Mouse (Mus musculus): Measurements from ENCODE around the gene Enkd1. TPM values are rescaled to one million over a fixed set of nuclear protein-coding genes. Genes with fewer than 3 reads are reported as not detected.

Gene Enkd1
- polyA plus RNA-seq (2012; rRNA removed) = 4.3 and 6.2 TPM in 2 replicates

DNA sequence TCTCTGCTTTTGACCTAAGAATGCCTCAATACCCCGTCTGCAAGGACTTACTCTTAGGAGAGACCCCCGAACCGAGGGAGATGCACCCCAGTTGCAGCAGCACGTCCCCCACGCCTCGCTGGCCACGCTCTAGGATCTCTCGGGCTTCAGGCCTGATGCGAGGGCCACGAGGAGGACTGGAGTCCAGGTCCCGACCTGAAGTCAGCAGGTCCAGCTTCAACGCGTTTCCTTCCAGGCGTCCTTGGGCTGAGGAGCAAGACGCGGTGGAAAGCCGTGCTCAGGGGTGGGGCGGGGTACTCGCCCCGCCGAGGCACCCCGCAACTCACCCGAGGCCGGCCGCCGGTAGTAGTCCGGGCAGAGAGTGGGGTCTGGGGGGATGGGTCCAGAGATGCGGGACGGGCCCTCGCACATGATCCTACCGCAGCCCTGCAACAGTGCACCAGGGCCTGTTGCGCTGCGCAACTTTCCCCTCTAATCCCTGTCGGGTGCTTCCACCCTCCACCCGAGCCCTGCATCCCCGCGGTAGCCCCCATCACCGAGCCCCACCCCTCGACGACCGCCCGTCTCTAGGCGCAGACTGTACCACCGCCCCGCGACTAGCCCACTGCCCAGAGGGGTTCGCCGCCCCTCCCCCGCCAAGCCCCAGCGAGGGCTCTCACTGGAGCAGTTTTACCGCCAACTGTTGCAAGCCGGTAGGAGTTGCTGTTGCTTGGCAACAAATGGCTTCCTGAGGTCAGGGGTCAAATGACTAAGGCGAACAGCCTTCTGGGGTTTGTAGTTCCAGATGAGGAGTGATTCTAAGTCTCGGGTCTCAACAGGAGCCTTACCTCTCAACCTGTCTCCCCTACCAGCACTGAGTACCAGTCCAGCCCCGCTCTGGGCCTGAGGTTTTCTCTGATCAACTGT, at the start of gene Enkd1, which contains the start of gene 4933405L10Rik:
Gene Enkd1, minus strand, starts transcription at position 713 of the 906 bp plus-strand sequence.
Gene 4933405L10Rik, plus strand, starts transcription at position 158 of the 906 bp plus-strand sequence.
- TF ChIP-seq CTCF (IDR thresholded peaks at IDR 0.05; ENCODE audit: extremely low read depth, insufficient read depth, insufficient read length, insufficient replicate concordance) = no peak
- no peak for TF ChIP-seq POLR2A (IDR thresholded peaks at IDR 0.05; ENCODE audit: low read depth, low read length)
- Histone ChIP-seq H3K27me3 (ENCODE audit: control insufficient read depth, insufficient read depth, low read length) (no peaks in the 10 kb centered on the region), H3K4me1 (ENCODE audit: control insufficient read depth, insufficient read depth, insufficient read length) (peaks cover 4% of the 10 kb centered on the region), H3K36me3 (ENCODE audit: control insufficient read depth, insufficient read depth, low read length) (0 out of 2 replicates have a peak, but pooled peaks cover 2% of the 10 kb centered on the region), H3K27ac (ENCODE audit: insufficient read depth, low read length) (no peak within 1 kb of the TSS), H3K4me3 (ENCODE audit: extremely low read depth, insufficient read depth, insufficient read length) (peak within 1 kb of the TSS; percentile 74)
- peak; percentile 77 to 83 for DNase-seq (ENCODE audit: low read depth in 1 of 2, low spot score in 2 of 2)
- 2% methylated on average over 55 of the region's 55 CpGs for WGBS

DNA sequence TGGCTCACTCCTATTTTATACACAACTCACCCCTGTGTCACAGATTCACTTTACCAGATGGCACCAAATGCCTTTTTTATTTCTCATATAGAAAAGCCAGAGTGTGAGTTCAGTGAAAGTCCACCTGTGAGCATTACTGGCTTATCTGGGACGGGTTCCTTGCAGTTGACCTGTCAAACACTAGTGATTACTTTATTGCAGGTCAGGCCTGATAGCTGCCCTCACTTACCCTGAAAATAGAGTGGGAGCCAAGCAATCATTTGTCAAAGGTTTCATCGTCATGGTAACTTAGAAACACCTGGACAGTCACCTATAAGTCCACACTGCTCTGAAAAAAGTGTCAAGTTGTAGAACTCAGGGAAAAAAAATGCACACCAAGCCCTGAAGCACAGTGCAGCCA, 46.7 kb upstream of the Enkd1 start:
- no peaks in the 10 kb centered on the region for H3K36me3 ChIP-seq (ENCODE audit: control insufficient read depth, insufficient read depth, low read length)
- 89% methylated on average over 2 of the region's 2 CpGs for WGBS
- no peak overlapping the region for H3K4me3 ChIP-seq (ENCODE audit: extremely low read depth, insufficient read depth, insufficient read length)
- no peaks in the 10 kb centered on the region; the same call in 1 of the 2 replicates for H3K4me1 ChIP-seq (ENCODE audit: control insufficient read depth, insufficient read depth, insufficient read length)
- no peaks in the 10 kb centered on the region for H3K27me3 ChIP-seq (ENCODE audit: control insufficient read depth, insufficient read depth, low read length)
- no peak for DNase-seq (ENCODE audit: low read depth in 1 of 2, low spot score in 2 of 2)
- TF ChIP-seq POLR2A (IDR thresholded peaks at IDR 0.05; ENCODE audit: low read depth, low read length) (no peak), CTCF (IDR thresholded peaks at IDR 0.05; ENCODE audit: extremely low read depth, insufficient read depth, insufficient read length, insufficient replicate concordance) (no peak)
- no peak overlapping the region for H3K27ac ChIP-seq (ENCODE audit: insufficient read depth, low read length)

DNA sequence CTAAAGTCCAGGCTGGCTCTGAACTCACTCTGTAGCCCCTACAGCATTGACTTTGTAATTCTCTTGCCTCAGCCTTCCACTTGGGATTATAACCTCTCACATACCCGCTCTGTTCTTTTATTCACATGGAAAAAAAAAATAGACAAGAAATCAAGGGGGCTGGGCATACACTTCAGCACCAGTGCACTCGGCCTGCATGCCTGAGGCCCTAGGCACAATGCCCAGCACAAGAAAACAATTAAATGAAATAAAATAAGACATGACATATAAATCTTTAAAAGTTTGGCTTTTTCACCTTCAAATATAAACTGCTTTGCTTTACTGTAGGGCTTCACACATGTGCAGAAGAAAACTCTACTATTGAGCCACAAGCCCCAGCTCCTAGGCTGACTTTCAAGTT, 45.9 kb upstream of the Enkd1 start:
- 88% methylated on average over 2 of the region's 2 CpGs for WGBS
- Histone ChIP-seq H3K27me3 (ENCODE audit: control insufficient read depth, insufficient read depth, low read length) (no peaks in the 10 kb centered on the region), H3K4me3 (ENCODE audit: extremely low read depth, insufficient read depth, insufficient read length) (no peak overlapping the region), H3K4me1 (ENCODE audit: control insufficient read depth, insufficient read depth, insufficient read length) (no peaks in the 10 kb centered on the region; the same call in 1 of the 2 replicates), H3K36me3 (ENCODE audit: control insufficient read depth, insufficient read depth, low read length) (no peaks in the 10 kb centered on the region), H3K27ac (ENCODE audit: insufficient read depth, low read length) (no peak overlapping the region)
- no peak for TF ChIP-seq CTCF (IDR thresholded peaks at IDR 0.05; ENCODE audit: extremely low read depth, insufficient read depth, insufficient read length, insufficient replicate concordance)
- no peak for TF ChIP-seq POLR2A (IDR thresholded peaks at IDR 0.05; ENCODE audit: low read depth, low read length)
- DNase-seq (ENCODE audit: low read depth in 1 of 2, low spot score in 2 of 2) = no peak

DNA sequence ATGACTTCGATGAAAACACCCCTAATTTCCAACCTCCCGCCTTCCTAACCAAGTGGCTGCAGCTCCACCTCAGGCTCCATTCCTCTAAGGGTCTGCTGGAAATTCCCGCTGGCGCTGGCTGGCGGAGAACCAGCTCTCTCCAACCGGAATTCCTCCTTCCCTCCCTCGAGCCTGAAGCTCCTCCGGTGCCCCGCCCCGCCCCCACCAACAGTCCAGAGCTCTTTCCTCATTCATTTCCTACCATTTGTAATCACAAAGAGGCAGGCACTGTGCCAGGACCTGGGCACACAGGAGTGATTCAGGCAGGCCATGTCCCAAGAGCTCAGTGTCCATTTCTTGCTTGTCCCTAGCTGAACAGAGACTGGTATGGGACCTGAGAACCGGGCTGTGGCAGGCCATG, 42.6 kb upstream of the Enkd1 start:
- no peak overlapping the region for H3K4me3 ChIP-seq (ENCODE audit: extremely low read depth, insufficient read depth, insufficient read length)
- no peak for TF ChIP-seq CTCF (IDR thresholded peaks at IDR 0.05; ENCODE audit: extremely low read depth, insufficient read depth, insufficient read length, insufficient replicate concordance)
- no peak for TF ChIP-seq POLR2A (IDR thresholded peaks at IDR 0.05; ENCODE audit: low read depth, low read length)
- no peak overlapping the region for H3K27ac ChIP-seq (ENCODE audit: insufficient read depth, low read length)
- 76% methylated on average over 11 of the region's 11 CpGs for WGBS
- H3K27me3 ChIP-seq (ENCODE audit: control insufficient read depth, insufficient read depth, low read length) = no peaks in the 10 kb centered on the region
- peaks cover 3% of the 10 kb centered on the region; the same call in 1 of the 2 replicates for H3K4me1 ChIP-seq (ENCODE audit: control insufficient read depth, insufficient read depth, insufficient read length)
- H3K36me3 ChIP-seq (ENCODE audit: control insufficient read depth, insufficient read depth, low read length) = no peaks in the 10 kb centered on the region
- DNase-seq (ENCODE audit: low read depth in 1 of 2, low spot score in 2 of 2) = no peak

DNA sequence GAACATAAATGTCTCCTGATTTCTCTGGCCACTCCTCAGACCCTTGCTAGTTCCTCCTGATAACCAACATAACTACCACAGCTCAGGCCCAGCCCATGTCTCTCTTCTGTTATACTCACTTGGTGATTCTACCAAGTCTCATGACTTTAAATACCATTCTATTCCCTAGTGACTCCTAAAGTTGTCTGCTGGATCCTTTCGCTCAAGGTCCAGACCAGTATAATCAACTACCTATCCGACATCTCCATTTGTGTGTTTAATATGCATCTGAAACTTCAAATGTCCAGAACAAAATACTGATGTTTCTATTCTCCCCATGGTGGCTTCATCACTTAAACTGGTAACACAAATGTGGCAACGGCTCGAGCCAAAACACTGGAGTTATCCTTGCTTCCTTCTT, 35.3 kb upstream of the Enkd1 start:
- H3K4me1 ChIP-seq (ENCODE audit: control insufficient read depth, insufficient read depth, insufficient read length) = peaks cover 6% of the 10 kb centered on the region; the same call in 1 of the 2 replicates
- TF ChIP-seq CTCF (IDR thresholded peaks at IDR 0.05; ENCODE audit: extremely low read depth, insufficient read depth, insufficient read length, insufficient replicate concordance) = no peak
- no peak for TF ChIP-seq POLR2A (IDR thresholded peaks at IDR 0.05; ENCODE audit: low read depth, low read length)
- DNase-seq (ENCODE audit: low read depth in 1 of 2, low spot score in 2 of 2) = no peak

DNA sequence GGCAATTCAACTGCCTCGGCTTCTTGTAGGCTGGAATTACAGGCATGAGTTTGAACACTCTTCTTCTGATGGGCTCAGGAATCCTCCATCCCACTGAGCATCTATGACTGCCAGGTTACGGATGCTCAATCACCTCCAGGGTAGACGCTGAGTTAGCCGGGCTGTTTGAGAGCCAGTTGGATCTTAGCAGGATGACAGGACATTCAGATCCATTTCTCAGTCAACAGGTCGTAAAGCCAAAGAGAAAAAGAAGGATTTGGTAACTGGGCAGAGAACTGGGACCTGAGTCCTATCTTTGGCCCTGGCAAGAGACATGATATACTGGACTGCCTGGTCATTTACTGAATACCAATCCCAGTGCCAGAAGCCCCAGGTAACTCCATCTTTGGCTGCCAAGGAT, 31.2 kb upstream of the Enkd1 start:
- no peak for DNase-seq (ENCODE audit: low read depth in 1 of 2, low spot score in 2 of 2)
- no peaks in the 10 kb centered on the region for H3K36me3 ChIP-seq (ENCODE audit: control insufficient read depth, insufficient read depth, low read length)
- H3K27me3 ChIP-seq (ENCODE audit: control insufficient read depth, insufficient read depth, low read length) = no peaks in the 10 kb centered on the region
- no peak overlapping the region for H3K27ac ChIP-seq (ENCODE audit: insufficient read depth, low read length)
- H3K4me3 ChIP-seq (ENCODE audit: extremely low read depth, insufficient read depth, insufficient read length) = no peak overlapping the region
- TF ChIP-seq CTCF (IDR thresholded peaks at IDR 0.05; ENCODE audit: extremely low read depth, insufficient read depth, insufficient read length, insufficient replicate concordance) (no peak), POLR2A (IDR thresholded peaks at IDR 0.05; ENCODE audit: low read depth, low read length) (no peak)
- WGBS = 96% methylated on average over 5 of the region's 5 CpGs
- H3K4me1 ChIP-seq (ENCODE audit: control insufficient read depth, insufficient read depth, insufficient read length) = no peaks in the 10 kb centered on the region

More for the DNA sequence above, 35.3 kb upstream of the Enkd1 start:
- H3K27me3 ChIP-seq (ENCODE audit: control insufficient read depth, insufficient read depth, low read length) = no peaks in the 10 kb centered on the region
- H3K27ac ChIP-seq (ENCODE audit: insufficient read depth, low read length) = no peak overlapping the region
- H3K4me3 ChIP-seq (ENCODE audit: extremely low read depth, insufficient read depth, insufficient read length) = no peak overlapping the region
- WGBS = 89% methylated on average over 4 of the region's 4 CpGs
- no peaks in the 10 kb centered on the region for H3K36me3 ChIP-seq (ENCODE audit: control insufficient read depth, insufficient read depth, low read length)

DNA sequence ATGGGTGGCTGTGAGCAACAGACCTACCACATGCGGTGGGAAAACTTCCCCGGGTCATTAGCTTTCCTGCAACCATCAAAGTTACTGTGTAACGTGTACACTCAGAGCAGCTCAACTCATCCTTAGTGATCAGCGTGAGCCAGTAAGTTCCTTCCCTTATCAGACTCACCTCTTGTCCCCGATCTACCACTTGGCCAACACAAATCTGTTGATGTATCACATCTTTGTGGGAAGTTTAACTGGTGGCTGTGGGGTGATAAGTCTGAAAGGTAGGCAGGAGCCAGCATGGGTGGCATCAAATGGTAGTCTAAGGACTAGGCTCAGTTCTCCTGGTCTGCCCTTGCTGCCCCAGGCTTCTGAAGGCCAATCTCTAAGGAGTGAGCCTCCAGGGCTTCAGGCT, 24.2 kb upstream of the Enkd1 start:
- 92% methylated on average over 5 of the region's 5 CpGs for WGBS
- Histone ChIP-seq H3K27me3 (ENCODE audit: control insufficient read depth, insufficient read depth, low read length) (no peaks in the 10 kb centered on the region), H3K27ac (ENCODE audit: insufficient read depth, low read length) (no peak overlapping the region), H3K36me3 (ENCODE audit: control insufficient read depth, insufficient read depth, low read length) (no peaks in the 10 kb centered on the region), H3K4me3 (ENCODE audit: extremely low read depth, insufficient read depth, insufficient read length) (no peak overlapping the region), H3K4me1 (ENCODE audit: control insufficient read depth, insufficient read depth, insufficient read length) (no peaks in the 10 kb centered on the region)
- TF ChIP-seq POLR2A (IDR thresholded peaks at IDR 0.05; ENCODE audit: low read depth, low read length) (no peak), CTCF (IDR thresholded peaks at IDR 0.05; ENCODE audit: extremely low read depth, insufficient read depth, insufficient read length, insufficient replicate concordance) (no peak)
- DNase-seq (ENCODE audit: low read depth in 1 of 2, low spot score in 2 of 2) = no peak
